Comparison of ENCODE assay signal across 25 mouse cellular contexts in genomic region chr10:107890400-107890799, GRCm38 (mm10). TPM values are rescaled to one million over a fixed set of nuclear protein-coding genes. Genes with fewer than 3 reads are reported as not detected.
DNase-seq lines count a peak whose midpoint lies in the region; ATAC-seq and TF ChIP-seq lines count a peak whose summit lies in the region.
"Had no signal": no experiment of that assay in that cellular context is flagged by ENCODE, and none has a peak within 500 bp of the region (broad histone marks: within the 10 kb centered on the region; RNA-seq: fewer than 3 reads in every experiment).

No protein-coding gene starts in this region.

- no peak overlapping the region for H3K9ac ChIP-seq in hindbrain, embryonic 16.5 days (ENCODE audit: low read depth, low read length)
- no peak overlapping the region for H3K9ac ChIP-seq in hindbrain, embryonic 12.5 days
- no peak overlapping the region for H3K9ac ChIP-seq in lung, embryonic 16.5 days (ENCODE audit: low read length)
- no peak overlapping the region for H3K9ac ChIP-seq in midbrain, embryonic 14.5 days (replicated peaks; ENCODE audit: low read length)
- no peak overlapping the region for H3K9ac ChIP-seq in midbrain, embryonic 16.5 days (ENCODE audit: low read depth, low read length)
- H3K9ac ChIP-seq in hindbrain, postnatal 0 days (replicated peaks; ENCODE audit: low read length): no peak overlapping the region
- H3K9ac ChIP-seq: forebrain, embryonic 13.5 days; heart, embryonic 13.5 days had no signal

- ATAC-seq in hindbrain, embryonic 16.5 days: no peak
- no peak for ATAC-seq in hindbrain, embryonic 12.5 days (ENCODE audit: low FRiP score)
- no peak for ATAC-seq in lung, embryonic 16.5 days (ENCODE audit: low read depth)
- no peak for ATAC-seq in midbrain, embryonic 14.5 days (ENCODE audit: low FRiP score, low TSS enrichment)
- ATAC-seq in midbrain, embryonic 16.5 days: no peak
- ATAC-seq in hindbrain, postnatal 0 days: no peak
- ATAC-seq: CD4-positive, CD25-positive, alpha-beta regulatory T cell, adult 4 months; forebrain, embryonic 13.5 days; forebrain, embryonic 16.5 days had no signal

- no peaks in the 10 kb centered on the region for H3K9me3 ChIP-seq in hindbrain, embryonic 16.5 days (ENCODE audit: control insufficient read depth, low read length)
- no peaks in the 10 kb centered on the region for H3K9me3 ChIP-seq in hindbrain, embryonic 12.5 days (replicated peaks)
- H3K9me3 ChIP-seq in lung, embryonic 16.5 days (ENCODE audit: control insufficient read depth, low read length): no peaks in the 10 kb centered on the region
- H3K9me3 ChIP-seq in midbrain, embryonic 14.5 days (ENCODE audit: control insufficient read depth, low read length): no peaks in the 10 kb centered on the region
- no peaks in the 10 kb centered on the region for H3K9me3 ChIP-seq in midbrain, embryonic 16.5 days (replicated peaks; ENCODE audit: control insufficient read depth, low read length, poor library complexity, severe bottlenecking)
- no peaks in the 10 kb centered on the region for H3K9me3 ChIP-seq in hindbrain, postnatal 0 days (ENCODE audit: low read length)
- H3K9me3 ChIP-seq: forebrain, embryonic 10.5 days; forebrain, embryonic 13.5 days; heart, embryonic 10.5 days; heart, embryonic 13.5 days had no signal

- 56% methylated on average over 9 of the region's 9 CpGs for WGBS in hindbrain, embryonic 16.5 days
- WGBS in hindbrain, embryonic 12.5 days: 71% methylated on average over 9 of the region's 9 CpGs
- WGBS in lung, embryonic 16.5 days: 56% methylated on average over 9 of the region's 9 CpGs
- 59% methylated on average over 9 of the region's 9 CpGs for WGBS in midbrain, embryonic 14.5 days
- 62% methylated on average over 9 of the region's 9 CpGs for WGBS in midbrain, embryonic 16.5 days
- 58% methylated on average over 9 of the region's 9 CpGs for WGBS in hindbrain, postnatal 0 days

- 0 out of 2 replicates have a peak overlapping the region, but pooled peaks have one; percentile 5 for H3K4me2 ChIP-seq in hindbrain, embryonic 16.5 days (ENCODE audit: low read length)
- H3K4me2 ChIP-seq in hindbrain, embryonic 12.5 days (replicated peaks): no peak overlapping the region
- peak overlapping the region; percentile 4; the same call in 1 of the 2 replicates for H3K4me2 ChIP-seq in lung, embryonic 16.5 days (ENCODE audit: low read depth, low read length)
- no peak overlapping the region for H3K4me2 ChIP-seq in midbrain, embryonic 14.5 days (ENCODE audit: low read length)
- H3K4me2 ChIP-seq in midbrain, embryonic 16.5 days (ENCODE audit: low read length): no peak overlapping the region
- H3K4me2 ChIP-seq in hindbrain, postnatal 0 days (ENCODE audit: low read depth, low read length): 0 out of 2 replicates have a peak overlapping the region, but pooled peaks have one; percentile 19
- H3K4me2 ChIP-seq: forebrain, embryonic 13.5 days; heart, embryonic 13.5 days had no signal

- H3K27me3 ChIP-seq in hindbrain, embryonic 16.5 days (replicated peaks; ENCODE audit: control insufficient read depth, insufficient read depth, low read length): no peaks in the 10 kb centered on the region
- H3K27me3 ChIP-seq in hindbrain, embryonic 12.5 days: no peaks in the 10 kb centered on the region
- no peaks in the 10 kb centered on the region for H3K27me3 ChIP-seq in lung, embryonic 16.5 days (ENCODE audit: control insufficient read depth, insufficient read depth, low read depth, low read length)
- H3K27me3 ChIP-seq in midbrain, embryonic 14.5 days (ENCODE audit: control insufficient read depth, insufficient read depth, low read length): no peaks in the 10 kb centered on the region
- no peaks in the 10 kb centered on the region for H3K27me3 ChIP-seq in midbrain, embryonic 16.5 days (ENCODE audit: control insufficient read depth, insufficient read depth, low read depth, low read length)
- no peaks in the 10 kb centered on the region for H3K27me3 ChIP-seq in hindbrain, postnatal 0 days (ENCODE audit: insufficient read depth, low read length)
- H3K27me3 ChIP-seq: forebrain, embryonic 13.5 days; heart, embryonic 13.5 days had no signal

- no peaks in the 10 kb centered on the region for H3K36me3 ChIP-seq in hindbrain, embryonic 16.5 days (ENCODE audit: control insufficient read depth, insufficient read depth, low read length)
- no peaks in the 10 kb centered on the region for H3K36me3 ChIP-seq in hindbrain, embryonic 12.5 days
- no peaks in the 10 kb centered on the region for H3K36me3 ChIP-seq in lung, embryonic 16.5 days (ENCODE audit: control insufficient read depth, insufficient read depth, low read length)
- H3K36me3 ChIP-seq in midbrain, embryonic 14.5 days (ENCODE audit: control insufficient read depth, insufficient read depth, low read length): no peaks in the 10 kb centered on the region
- no peaks in the 10 kb centered on the region for H3K36me3 ChIP-seq in midbrain, embryonic 16.5 days (ENCODE audit: control insufficient read depth, insufficient read depth, low read length)
- no peaks in the 10 kb centered on the region for H3K36me3 ChIP-seq in hindbrain, postnatal 0 days (ENCODE audit: insufficient read depth, low read length)
- H3K36me3 ChIP-seq: forebrain, embryonic 10.5 days; heart, embryonic 10.5 days; heart, embryonic 13.5 days had no signal

- no peaks in the 10 kb centered on the region for H3K4me1 ChIP-seq in hindbrain, embryonic 16.5 days (ENCODE audit: control insufficient read depth, insufficient read depth, low read depth, low read length)
- H3K4me1 ChIP-seq in hindbrain, embryonic 12.5 days: no peaks in the 10 kb centered on the region; the same call in 1 of the 2 replicates
- H3K4me1 ChIP-seq in lung, embryonic 16.5 days (replicated peaks; ENCODE audit: control insufficient read depth, insufficient read depth, low read length): peaks cover 4% of the 10 kb centered on the region; the same call in 1 of the 2 replicates
- no peaks in the 10 kb centered on the region for H3K4me1 ChIP-seq in midbrain, embryonic 14.5 days (ENCODE audit: control insufficient read depth, insufficient read depth, low read length)
- no peaks in the 10 kb centered on the region for H3K4me1 ChIP-seq in midbrain, embryonic 16.5 days (ENCODE audit: control insufficient read depth, insufficient read depth, low read length)
- H3K4me1 ChIP-seq in hindbrain, postnatal 0 days (ENCODE audit: insufficient read depth, low read length): no peaks in the 10 kb centered on the region
- H3K4me1 ChIP-seq: forebrain, embryonic 10.5 days; forebrain, embryonic 13.5 days had no signal

- DNase-seq in lung, postnatal 4 days: no peak
- DNase-seq in midbrain, embryonic 14.5 days: peak; percentile 33
- DNase-seq in hindbrain, postnatal 0 days (ENCODE audit: low spot score): peak; percentile 3
- DNase-seq in ovary, postnatal 10 days (ENCODE audit: low spot score): no peak
- DNase-seq: adrenal gland, adult 8-10 months; adrenal gland, postnatal 25 days; cerebellum, adult 18-20 months; cerebellum, adult 9-10 months; cerebellum, postnatal 14 days; gastrocnemius, postnatal 10 days; gastrocnemius, postnatal 36 days; heart, adult 2 months; heart, postnatal 14 days; heart, postnatal 4 days had no signal

- no peak for TF ChIP-seq CTCF in hindbrain, postnatal 0 days (IDR thresholded peaks at IDR 0.05; ENCODE audit: low read depth)

- no peak overlapping the region for H3K27ac ChIP-seq in hindbrain, embryonic 16.5 days (ENCODE audit: low read depth, low read length)
- H3K27ac ChIP-seq in hindbrain, embryonic 12.5 days: no peak overlapping the region
- H3K27ac ChIP-seq in lung, embryonic 16.5 days (ENCODE audit: low read length): no peak overlapping the region
- no peak overlapping the region for H3K27ac ChIP-seq in midbrain, embryonic 14.5 days (replicated peaks; ENCODE audit: low read depth, low read length)
- H3K27ac ChIP-seq in midbrain, embryonic 16.5 days (ENCODE audit: low read length): no peak overlapping the region
- H3K27ac ChIP-seq in hindbrain, postnatal 0 days: no peak overlapping the region
- H3K27ac ChIP-seq: forebrain, embryonic 10.5 days; forebrain, embryonic 13.5 days; heart, adult 2 months; heart, embryonic 10.5 days; heart, embryonic 13.5 days had no signal

- H3K4me3 ChIP-seq in hindbrain, embryonic 16.5 days (ENCODE audit: low read length): no peak overlapping the region
- H3K4me3 ChIP-seq in hindbrain, embryonic 12.5 days: no peak overlapping the region
- no peak overlapping the region for H3K4me3 ChIP-seq in lung, embryonic 16.5 days (ENCODE audit: low read length)
- H3K4me3 ChIP-seq in midbrain, embryonic 14.5 days (replicated peaks; ENCODE audit: low read depth, low read length): no peak overlapping the region
- no peak overlapping the region for H3K4me3 ChIP-seq in midbrain, embryonic 16.5 days (ENCODE audit: low read depth, low read length)
- no peak overlapping the region for H3K4me3 ChIP-seq in hindbrain, postnatal 0 days (ENCODE audit: low read length)
- H3K4me3 ChIP-seq: forebrain, embryonic 10.5 days; forebrain, embryonic 13.5 days; heart, adult 2 months; heart, embryonic 10.5 days; heart, embryonic 13.5 days had no signal

RNA-seq across cellular contexts. Expression of gene Otogl, which starts 21.5 kb away (rescaled TPM):
- polyA plus RNA-seq in hindbrain, embryonic 16.5 days (2015; fragmentation: Nextera tagmentation; extraction: Ambion mirVana): 0.04 and 0.06 TPM in 2 replicates
- 0.27 and 0.63 TPM in 2 replicates for polyA plus RNA-seq in hindbrain, embryonic 12.5 days (2016; fragmentation: Nextera tagmentation; extraction: Ambion mirVana)
- 0.06 and 0.21 TPM in 2 replicates for polyA plus RNA-seq in lung, embryonic 16.5 days (2015; fragmentation: Nextera tagmentation; extraction: Ambion mirVana)
- 0.03 and 0.07 TPM in 2 replicates for polyA plus RNA-seq in midbrain, embryonic 14.5 days (2014; fragmentation: Nextera tagmentation; extraction: Ambion mirVana)
- polyA plus RNA-seq in midbrain, embryonic 16.5 days (2015; fragmentation: Nextera tagmentation; extraction: Ambion mirVana): 0.04 and 0.06 TPM in 2 replicates
- 0.04 and 0.16 TPM in 2 replicates for total RNA-seq in hindbrain, postnatal 0 days (2014; rRNA removed)
- polyA plus RNA-seq in hindbrain, postnatal 0 days (2015; fragmentation: Nextera tagmentation; extraction: Ambion mirVana): 0.04 and 0.08 TPM in 2 replicates
- total RNA-seq: gastrocnemius, postnatal 36 days; MEL had no signal
- polyA plus RNA-seq: CD4-positive, CD25-positive, alpha-beta regulatory T cell, adult 4 months; forebrain, embryonic 10.5 days; forebrain, embryonic 13.5 days had no signal

Comparison
In these comparisons a context has a peak if more than half of its experiments do, and no peak if none do; other contexts are left out.
1. H3K4me2 ChIP-seq: peak in hindbrain, embryonic 16.5 days (single experiment), lung, embryonic 16.5 days (single experiment) and hindbrain, postnatal 0 days (single experiment); none in hindbrain, embryonic 12.5 days (single experiment), midbrain, embryonic 14.5 days (single experiment) and midbrain, embryonic 16.5 days (single experiment).
2. DNase-seq: peak in midbrain, embryonic 14.5 days (single experiment) and hindbrain, postnatal 0 days (single experiment); none in lung, postnatal 4 days (0 of 2) and ovary, postnatal 10 days (single experiment).